Mouse (Mus musculus) ES-E14 (cell line): ENCODE measurements at regions not wholly inside any gene's neighbourhood (a gene's known extent, or its start where the extent isn't known, plus 50 kb on each side); places are given as distances from the start of the nearest gene placed in this dataset.

Experiments used
- CHD2 ChIP-seq: IDR thresholded peaks from 2 replicates; pipeline ENCODE4 v1.6.1; 2014; ENCODE audit warnings: mild to moderate bottlenecking, low read depth, low read length, inconsistent platforms
- MAFK ChIP-seq: IDR thresholded peaks from 2 replicates; pipeline ENCODE4 v1.6.1; 2014; ENCODE audit warnings: mild to moderate bottlenecking, low read depth, low read length, inconsistent platforms; ENCODE audit not compliant: insufficient read depth
- ZC3H11A ChIP-seq: IDR thresholded peaks from 2 replicates; pipeline ENCODE4 v1.6.1; 2012; ENCODE audit warnings: low read depth, mild to moderate bottlenecking, inconsistent platforms, low read length, borderline replicate concordance
- ZNF384 ChIP-seq: IDR thresholded peaks from 2 replicates; pipeline ENCODE4 v1.6.1; 2012; ENCODE audit warnings: low read depth, low read length, inconsistent platforms

GRCm38 (mm10) chr11:90917782-90918181, 229.6 kb upstream of the Tom1l1 start:
- TF ChIP-seq MAFK (no peak), ZC3H11A (no peak), CHD2 (no peak), ZNF384 (no peak)
